Mouse (Mus musculus) adrenal gland, adult 18-20 months (tissue): Measurements from ENCODE around the gene Rpl31. TPM values are rescaled to one million over a fixed set of nuclear protein-coding genes. Genes with fewer than 3 reads are reported as not detected.

ENCODE experiments used
- DNase-seq, 2 experiments: peaks; one replicate each; pipeline ENCODE4 v3.0.0; 2021 to 2022; ENCODE audit warnings: low spot score in 2 of 2
- total RNA-seq, 2 experiments: library from RNA; stranded (reverse); gene quantifications; 1 replicate in 1 of 2; 2 replicates in 1 of 2; pipeline ENCODE4 v1.2.3; 2021

Rpl31 gene
- total RNA-seq, 2 experiments from 2014 or later, result 767 to 781 TPM

- DNase-seq, result no peak
These were observed 5.1 kb upstream of the Rpl31 start for GRCm38 (mm10) chr1:39362515-39362893.

GRCm38 (mm10) chr1:39365562-39365961 lies 2.1 kb upstream of the Rpl31 start:
- DNase-seq, result no peak

- DNase-seq, result peak in 1 of 2 experiments; percentile 19
These were observed 597 bp upstream of the Rpl31 start for GRCm38 (mm10) chr1:39367045-39367444.

GRCm38 (mm10) chr1:39368267-39368841 lies 712 bp downstream of the Rpl31 start:
- DNase-seq, result peak in 1 of 2 experiments; percentile 43

- DNase-seq, result no peak
These were observed 2.8 kb downstream of the Rpl31 start for GRCm38 (mm10) chr1:39370431-39370830.

GRCm38 (mm10) chr1:39372220-39372843 lies 4.7 kb downstream of the Rpl31 start:
- DNase-seq, result no peak

GRCm38 (mm10) chr1:39373378-39373777 lies 5.7 kb downstream of the Rpl31 start:
- no peak for DNase-seq

GRCm38 (mm10) chr1:39374231-39374809 lies 6.7 kb downstream of the Rpl31 start:
- DNase-seq, result no peak

- DNase-seq, result no peak
These were observed 8.5 kb downstream of the Rpl31 start for GRCm38 (mm10) chr1:39376121-39376520.

- no peak for DNase-seq
These were observed 9.1 kb downstream of the Rpl31 start for GRCm38 (mm10) chr1:39376726-39377240.

- no peak for DNase-seq
These were observed 10.9 kb downstream of the Rpl31 start for GRCm38 (mm10) chr1:39378540-39378939.

GRCm38 (mm10) chr1:39379021-39379420 lies 11.4 kb downstream of the Rpl31 start:
- no peak for DNase-seq

- no peak for DNase-seq
These were observed 13.4 kb downstream of the Rpl31 start for GRCm38 (mm10) chr1:39381017-39381416.

GRCm38 (mm10) chr1:39384914-39385313 lies 17.3 kb downstream of the Rpl31 start:
- no peak for DNase-seq

- DNase-seq, result no peak
These were observed 18.8 kb downstream of the Rpl31 start for GRCm38 (mm10) chr1:39386456-39386855.

GRCm38 (mm10) chr1:39387497-39387896 lies 19.9 kb downstream of the Rpl31 start:
- no peak for DNase-seq

- no peak for DNase-seq
These were observed 20.5 kb downstream of the Rpl31 start for GRCm38 (mm10) chr1:39388163-39388562.

GRCm38 (mm10) chr1:39389338-39389737 lies 21.7 kb downstream of the Rpl31 start:
- DNase-seq, result no peak

GRCm38 (mm10) chr1:39391652-39392051 lies 24.0 kb downstream of the Rpl31 start:
- no peak for DNase-seq

- DNase-seq, result peak; percentile 80 to 81
These were observed 24.5 kb downstream of the Rpl31 start for GRCm38 (mm10) chr1:39392189-39392588.

- no peak for DNase-seq
These were observed 25.7 kb downstream of the Rpl31 start for GRCm38 (mm10) chr1:39393217-39393867.

- no peak for DNase-seq
These were observed 26.5 kb downstream of the Rpl31 start for GRCm38 (mm10) chr1:39394096-39394495.
